Comparison of ENCODE assay signal across 11 mouse cellular contexts in the genomic region with DNA sequence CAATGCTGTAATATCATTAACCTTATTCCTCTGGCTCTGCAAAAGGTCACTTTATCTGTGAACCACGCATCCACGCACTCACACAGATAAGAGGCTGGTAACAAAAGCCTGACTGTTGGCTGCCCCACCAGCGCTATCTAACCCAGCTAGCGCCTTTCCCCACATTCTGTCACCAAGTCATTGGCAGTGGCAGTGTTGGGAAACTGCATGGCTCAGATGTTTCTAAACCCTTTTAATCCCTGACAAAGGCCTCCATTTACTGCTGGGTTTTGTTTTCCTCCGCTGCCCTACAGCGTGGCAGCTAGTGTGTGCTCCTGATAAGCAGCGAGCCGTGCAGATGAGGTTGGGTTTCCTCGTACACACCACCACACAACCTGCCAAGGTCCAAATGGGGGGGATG. TPM values are rescaled to one million over a fixed set of nuclear protein-coding genes. Genes with fewer than 3 reads are reported as not detected.
DNase-seq lines count a peak whose midpoint lies in the region; ATAC-seq and TF ChIP-seq lines count a peak whose summit lies in the region.
"Had no signal": no experiment of that assay in that cellular context is flagged by ENCODE, and none has a peak within 500 bp of the region (broad histone marks: within the 10 kb centered on the region; RNA-seq: fewer than 3 reads in every experiment).

No protein-coding gene starts in this region.

- peak overlapping the region; percentile 26; the same call in 1 of the 2 replicates for H3K4me2 ChIP-seq in heart, embryonic 12.5 days
- no peak overlapping the region for H3K4me2 ChIP-seq in forebrain, postnatal 0 days (ENCODE audit: low read depth)
- 0 out of 2 replicates have a peak overlapping the region, but pooled peaks have one; percentile 3 for H3K4me2 ChIP-seq in midbrain, embryonic 11.5 days
- H3K4me2 ChIP-seq: embryonic facial prominence, embryonic 15.5 days; intestine, embryonic 15.5 days had no signal

- no peak overlapping the region for H3K9ac ChIP-seq in heart, embryonic 12.5 days
- no peak overlapping the region for H3K9ac ChIP-seq in forebrain, postnatal 0 days
- no peak overlapping the region for H3K9ac ChIP-seq in midbrain, embryonic 11.5 days (ENCODE audit: low read length)
- H3K9ac ChIP-seq: embryonic facial prominence, embryonic 15.5 days; intestine, embryonic 15.5 days had no signal

- H3K9me3 ChIP-seq in heart, embryonic 12.5 days (replicated peaks) = no peaks in the 10 kb centered on the region
- no peaks in the 10 kb centered on the region for H3K9me3 ChIP-seq in forebrain, postnatal 0 days (ENCODE audit: low read length)
- no peaks in the 10 kb centered on the region; the same call in 1 of the 2 replicates for H3K9me3 ChIP-seq in midbrain, embryonic 11.5 days (ENCODE audit: control insufficient read depth, low read length)
- H3K9me3 ChIP-seq: embryonic facial prominence, embryonic 15.5 days; intestine, embryonic 15.5 days had no signal

- peaks cover 21% of the 10 kb centered on the region for H3K4me1 ChIP-seq in heart, embryonic 12.5 days (replicated peaks)
- H3K4me1 ChIP-seq in forebrain, postnatal 0 days (ENCODE audit: insufficient read depth) = no peaks in the 10 kb centered on the region
- H3K4me1 ChIP-seq in midbrain, embryonic 11.5 days (ENCODE audit: control insufficient read depth, insufficient read depth, low read length) = peaks cover 15% of the 10 kb centered on the region
- H3K4me1 ChIP-seq: intestine, embryonic 15.5 days had no signal

- ATAC-seq in heart, embryonic 12.5 days (ENCODE audit: insufficient number of reproducible peaks, low FRiP score) = no peak; the same call in 1 of the 2 replicates
- peak; percentile 20; the same call in 1 of the 2 replicates for ATAC-seq in forebrain, postnatal 0 days
- ATAC-seq in midbrain, embryonic 11.5 days (ENCODE audit: low FRiP score) = peak; percentile 68
- ATAC-seq in granulocyte monocyte progenitor cell, adult 5-6 weeks (replicated peaks; ENCODE audit: poor library complexity, severe bottlenecking) = no peak
- ATAC-seq: intestine, embryonic 15.5 days had no signal

- H3K27me3 ChIP-seq in heart, embryonic 12.5 days (replicated peaks) = peaks cover 19% of the 10 kb centered on the region
- H3K27me3 ChIP-seq in forebrain, postnatal 0 days (ENCODE audit: insufficient read depth, low read length) = no peaks in the 10 kb centered on the region
- H3K27me3 ChIP-seq in midbrain, embryonic 11.5 days (ENCODE audit: control insufficient read depth, insufficient read depth, low read length) = peaks cover 5% of the 10 kb centered on the region; the same call in 1 of the 2 replicates
- H3K27me3 ChIP-seq: embryonic facial prominence, embryonic 15.5 days; intestine, embryonic 15.5 days had no signal

- no peak for DNase-seq in heart, adult 18-20 months
- peak; percentile 77 for DNase-seq in brain, adult 2 months (ENCODE audit: low read depth, low spot score)
- no peak for DNase-seq in forebrain, postnatal 0 days
- DNase-seq in midbrain, embryonic 11.5 days (ENCODE audit: low spot score, missing footprints) = peak; percentile 92
- no peak for DNase-seq in left cerebral cortex, adult 18-20 months (ENCODE audit: low spot score in 2 of 2)
- DNase-seq in cerebellum, adult 18-20 months = no peak
- DNase-seq: lung, postnatal 36 days had no signal

- no peak for TF ChIP-seq CTCF in forebrain, postnatal 0 days (IDR thresholded peaks at IDR 0.05; ENCODE audit: low read depth)

- no peak overlapping the region for H3K4me3 ChIP-seq in heart, embryonic 12.5 days
- no peak overlapping the region for H3K4me3 ChIP-seq in forebrain, postnatal 0 days (ENCODE audit: low read depth, low read length)
- no peak overlapping the region for H3K4me3 ChIP-seq in midbrain, embryonic 11.5 days (ENCODE audit: low read depth, low read length)
- H3K4me3 ChIP-seq: embryonic facial prominence, embryonic 15.5 days; intestine, embryonic 15.5 days had no signal

- WGBS in heart, embryonic 12.5 days = 2% methylated on average over 9 of the region's 9 CpGs
- 11% methylated on average over 9 of the region's 9 CpGs for WGBS in forebrain, postnatal 0 days
- WGBS in midbrain, embryonic 11.5 days = 8% methylated on average over 9 of the region's 9 CpGs

- peak overlapping the region; percentile 15; the same call in 1 of the 2 replicates for H3K27ac ChIP-seq in heart, embryonic 12.5 days (ENCODE audit: poor library complexity, severe bottlenecking)
- no peak overlapping the region for H3K27ac ChIP-seq in forebrain, postnatal 0 days (ENCODE audit: low read depth, low read length)
- H3K27ac ChIP-seq in midbrain, embryonic 11.5 days (ENCODE audit: low read depth, low read length) = peak overlapping the region; percentile 49; the same call in 1 of the 2 replicates
- H3K27ac ChIP-seq: embryonic facial prominence, embryonic 15.5 days; intestine, embryonic 15.5 days had no signal

- no peaks in the 10 kb centered on the region for H3K36me3 ChIP-seq in heart, embryonic 12.5 days
- no peaks in the 10 kb centered on the region for H3K36me3 ChIP-seq in forebrain, postnatal 0 days (ENCODE audit: insufficient read depth)
- no peaks in the 10 kb centered on the region for H3K36me3 ChIP-seq in midbrain, embryonic 11.5 days (ENCODE audit: control insufficient read depth, insufficient read depth, low read length)
- H3K36me3 ChIP-seq: embryonic facial prominence, embryonic 15.5 days; intestine, embryonic 15.5 days had no signal

RNA-seq across cellular contexts. Expression of gene Id4, which starts 55.7 kb away (rescaled TPM):
- 4.4 and 4.7 TPM in 2 replicates for polyA plus RNA-seq in heart, embryonic 12.5 days (2016; fragmentation: Nextera tagmentation; extraction: Ambion mirVana)
- total RNA-seq in heart, adult 18-20 months (2021) = under 1 TPM; 0.84 to 0.98 TPM
- 100 and 152 TPM in 2 replicates for total RNA-seq in forebrain, postnatal 0 days (2014; rRNA removed)
- polyA plus RNA-seq in forebrain, postnatal 0 days (2015; fragmentation: Nextera tagmentation; extraction: Ambion mirVana) = 32.6 and 80.8 TPM in 2 replicates
- polyA plus RNA-seq in midbrain, embryonic 11.5 days (2014; fragmentation: Nextera tagmentation; extraction: Ambion mirVana) = 56.4 and 61.4 TPM in 2 replicates
- total RNA-seq in granulocyte monocyte progenitor cell, adult 5-6 weeks (2014; fragmentation: Nextera tagmentation) = not detected in 2 replicates
- total RNA-seq in granulocyte monocyte progenitor cell, adult 5-6 weeks (2017) = not detected in 2 replicates
- total RNA-seq in left cerebral cortex, adult 18-20 months (2021) = 10 to 100 TPM; 40.8 to 52.0 TPM

Comparison
In these comparisons a context has a peak if more than half of its experiments do, and no peak if none do; other contexts are left out.
1. ATAC-seq: peak in forebrain, postnatal 0 days (single experiment) and midbrain, embryonic 11.5 days (single experiment); none in heart, embryonic 12.5 days (single experiment) and granulocyte monocyte progenitor cell, adult 5-6 weeks (single experiment).
2. DNase-seq: peak in brain, adult 2 months (single experiment) and midbrain, embryonic 11.5 days (single experiment); none in heart, adult 18-20 months (0 of 2), forebrain, postnatal 0 days (single experiment), left cerebral cortex, adult 18-20 months (0 of 2) and cerebellum, adult 18-20 months (0 of 2).
3. RNA of gene Id4, which starts 55.7 kb away (total RNA-seq): 100 to 152 TPM in forebrain, postnatal 0 days and 40.8 to 52.0 TPM in left cerebral cortex, adult 18-20 months; 0.84 to 0.98 TPM in heart, adult 18-20 months and not detected in granulocyte monocyte progenitor cell, adult 5-6 weeks; every median in the first group is over 10 times any median in the second.